Mouse (Mus musculus): Measurements from ENCODE around the gene Taf7l. TPM values are rescaled to one million over a fixed set of nuclear protein-coding genes. Genes with fewer than 3 reads are reported as not detected.
A peak's percentile ranks its signal among the peaks of the same experiment; 100 is the strongest.

Taf7l gene
- not detected for total RNA-seq (2021)
- long read RNA-seq, partial matches to known transcripts, result 0 of 2 reads
- long read RNA-seq, other reads (novel, unspliced or antisense), result 2 of 2 reads

DNA sequence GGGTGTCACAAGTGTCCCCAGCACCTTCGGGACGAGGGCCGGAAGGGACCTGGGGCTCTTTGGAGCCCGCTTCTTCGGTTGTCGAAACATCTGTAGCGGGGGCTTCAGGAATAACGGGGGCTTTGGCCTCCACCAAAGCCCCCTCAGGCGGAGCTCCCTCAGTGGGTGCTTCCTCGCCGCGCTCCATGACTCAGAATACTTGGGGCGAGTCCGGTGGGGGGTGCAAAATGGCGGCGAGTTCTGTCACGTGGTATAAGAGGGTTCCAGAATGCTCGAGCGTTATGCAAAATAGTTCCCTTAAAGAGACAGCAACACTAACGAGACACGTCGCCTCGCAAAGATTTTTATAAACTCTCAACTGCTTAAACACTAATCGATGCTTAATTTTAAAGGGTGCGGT, at the start of gene Taf7l:
TSS of gene Taf7l (minus strand) at position 201 of the 400 bp plus-strand sequence.
- DNase-seq (ENCODE audit: low spot score in 2 of 2), result no peak

DNA sequence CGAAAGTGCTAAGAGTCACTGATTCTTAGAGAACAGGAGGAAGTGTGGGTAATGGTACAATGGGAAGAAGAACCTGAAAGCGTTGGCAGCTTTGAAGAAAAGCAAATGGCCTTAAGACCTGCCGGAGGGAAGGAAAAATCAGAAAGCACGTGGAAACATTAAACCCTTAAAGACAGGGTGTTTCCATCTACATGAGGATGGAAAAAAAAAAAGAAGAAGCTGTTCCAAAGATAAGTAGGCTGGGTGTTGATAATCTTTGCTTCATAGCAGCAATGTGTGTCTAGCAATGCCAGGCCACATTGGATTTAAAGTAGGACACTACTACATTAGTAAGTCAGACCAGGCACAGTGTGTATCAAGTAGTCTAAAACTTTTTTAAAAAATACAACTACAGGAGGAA, 49.0 kb upstream of the Taf7l start:
- DNase-seq (ENCODE audit: low spot score in 2 of 2), result no peak

DNA sequence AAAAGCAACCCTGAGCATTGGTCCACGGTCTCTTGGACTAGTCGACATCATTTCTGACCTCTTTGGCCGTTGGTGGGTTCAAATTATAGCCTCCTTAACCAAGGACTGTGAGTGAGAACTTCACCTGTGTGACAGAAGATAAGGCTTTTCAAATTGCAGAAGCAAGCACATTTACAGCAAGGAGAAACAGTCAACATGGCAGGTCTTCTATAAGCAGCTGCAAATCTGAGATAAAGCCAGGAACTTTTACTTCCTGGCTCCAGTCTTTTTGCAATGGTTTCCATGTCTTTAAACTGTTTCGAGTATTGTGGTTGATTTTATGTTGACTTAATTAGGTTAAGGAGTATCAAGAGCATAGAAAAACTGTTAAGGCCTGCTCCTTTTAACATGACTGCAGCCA, 47.5 kb upstream of the Taf7l start:
- DNase-seq (ENCODE audit: low spot score in 2 of 2), result no peak

DNA sequence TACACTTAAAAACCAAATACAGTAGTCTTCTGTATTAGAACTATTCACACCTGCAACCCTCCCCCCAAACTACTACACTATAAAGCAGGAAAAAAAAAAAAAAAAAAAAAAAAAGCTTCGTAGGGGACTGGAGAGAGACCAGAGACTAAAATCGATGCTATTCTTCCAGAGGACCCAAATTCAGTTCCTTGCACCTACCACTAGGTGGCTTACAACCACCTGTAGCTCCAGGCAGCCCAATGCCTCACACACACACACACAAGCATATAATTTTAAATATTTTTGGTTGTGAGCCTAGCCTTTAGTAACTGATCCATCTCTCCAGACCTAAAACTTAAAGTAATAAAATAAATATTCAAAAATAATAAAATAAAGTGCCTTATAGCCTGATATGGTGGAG, 33.2 kb upstream of the Taf7l start:
- no peak for DNase-seq (ENCODE audit: low spot score in 2 of 2)

DNA sequence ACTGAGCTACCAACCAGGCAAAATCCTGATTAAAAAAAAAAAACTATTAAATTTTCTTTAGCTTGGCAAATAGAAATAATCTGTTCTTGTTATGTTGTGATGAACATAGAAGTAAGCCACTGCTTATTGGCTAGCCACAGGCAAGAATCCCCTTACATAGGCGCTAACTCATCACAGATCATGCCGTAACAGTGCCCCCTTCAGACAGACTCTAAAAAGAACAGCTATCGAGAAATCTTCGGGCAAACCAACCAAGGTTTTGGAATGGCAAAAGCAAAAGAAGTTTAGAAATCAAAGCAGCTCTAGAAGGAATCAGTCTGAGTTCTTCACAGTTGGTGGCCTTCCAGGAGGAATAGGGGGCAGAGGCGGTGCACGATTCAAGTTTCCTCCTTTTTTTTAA, 31.7 kb upstream of the Taf7l start:
- no peak for DNase-seq (ENCODE audit: low spot score in 2 of 2)

DNA sequence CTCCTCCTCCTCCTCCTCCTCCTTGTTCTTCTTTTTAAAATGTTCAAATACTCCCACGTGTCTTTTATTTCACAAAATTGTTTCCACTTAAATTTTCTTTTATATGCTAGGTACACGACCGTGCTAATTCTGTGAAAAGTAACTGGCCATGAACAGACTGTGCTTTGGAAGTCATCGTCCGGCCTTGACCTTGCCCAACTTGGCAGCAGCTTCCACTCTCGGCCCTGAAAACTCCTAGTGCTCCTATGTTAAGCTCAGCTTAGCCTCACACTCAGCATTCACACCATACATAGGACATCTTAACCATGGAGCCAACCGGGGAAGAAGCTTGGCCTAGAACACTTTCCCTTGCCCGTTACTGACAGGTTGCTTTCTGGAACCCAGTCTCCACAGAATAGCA, 24.4 kb upstream of the Taf7l start:
- no peak for DNase-seq (ENCODE audit: low spot score in 2 of 2)

DNA sequence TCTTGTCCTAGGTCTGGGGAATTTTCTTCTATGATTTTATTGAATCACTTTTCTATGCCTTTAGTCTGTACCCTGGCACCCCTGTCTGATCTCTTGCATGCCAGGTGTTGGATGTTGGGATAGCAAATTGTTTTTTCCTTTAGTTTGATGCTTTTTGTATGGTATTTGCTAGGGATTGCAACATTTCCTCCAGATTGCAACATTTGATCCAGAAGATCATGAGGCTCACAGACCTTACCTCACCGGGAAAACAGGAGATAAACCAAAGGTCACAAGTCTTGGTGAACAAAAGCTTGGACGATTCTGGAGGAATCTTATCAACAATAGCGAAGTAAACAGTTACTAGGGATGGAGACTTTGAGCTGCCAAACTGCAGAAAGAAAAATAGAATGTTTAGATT, 5.4 kb upstream of the Taf7l start:
- no peak for DNase-seq (ENCODE audit: low spot score in 2 of 2)

DNA sequence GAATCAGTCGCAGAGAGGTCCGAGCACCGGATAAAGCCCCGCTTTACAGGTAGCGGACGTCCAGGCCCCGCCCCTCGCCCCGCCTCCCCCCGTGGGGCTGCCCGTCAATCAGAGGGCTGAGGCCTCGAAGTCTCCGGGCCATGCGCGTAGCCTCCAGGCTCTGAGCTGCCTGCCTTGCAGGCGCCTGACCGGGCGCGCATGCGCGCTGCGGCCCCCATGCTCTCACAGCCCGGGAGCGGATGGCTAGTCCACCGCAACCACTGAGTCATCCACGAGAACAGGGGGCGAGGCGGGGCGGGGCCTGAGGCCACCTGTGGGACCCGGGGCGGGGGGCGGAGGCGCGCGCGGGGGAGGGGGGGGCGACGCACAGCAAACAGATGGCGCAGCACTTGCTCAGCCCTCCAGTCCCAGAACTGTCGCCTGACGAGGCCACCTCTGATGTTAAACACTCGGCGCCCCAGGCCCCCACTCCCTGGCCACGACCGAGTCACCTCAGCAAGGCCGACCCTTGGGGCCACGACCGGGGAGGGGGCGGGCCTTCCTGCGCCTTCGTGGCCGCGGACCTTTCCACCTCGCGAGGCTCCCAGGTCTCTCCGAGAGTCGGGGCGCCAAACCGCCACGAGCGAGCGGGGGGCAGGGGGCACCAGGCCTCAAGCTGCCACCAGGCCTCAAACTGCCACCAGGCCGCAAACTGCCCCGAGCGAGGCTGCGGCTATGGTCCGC, 1.1 kb downstream of the Taf7l start:
- no peak for DNase-seq (ENCODE audit: low spot score in 2 of 2)

DNA sequence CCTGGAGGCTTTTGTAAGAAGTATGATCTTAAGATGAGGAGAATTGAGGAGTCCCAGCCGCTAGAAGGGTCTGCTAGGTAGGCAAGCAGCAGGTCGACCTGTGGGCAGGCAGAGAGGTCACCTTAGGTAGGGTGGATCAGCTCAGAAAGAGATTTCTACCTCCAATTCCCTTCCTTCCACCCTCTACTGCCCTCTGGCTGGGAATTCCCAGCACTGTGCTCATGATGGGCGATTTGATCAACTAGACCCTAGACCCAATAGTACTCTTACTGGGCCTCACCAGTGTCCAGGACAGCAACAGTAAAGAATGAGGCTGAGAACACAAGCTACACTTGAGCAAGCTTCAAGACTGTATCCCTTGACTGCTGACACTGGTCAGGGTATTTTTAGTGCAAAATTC, 49.0 kb downstream of the Taf7l start:
- no peak for DNase-seq (ENCODE audit: low spot score in 2 of 2)

DNA sequence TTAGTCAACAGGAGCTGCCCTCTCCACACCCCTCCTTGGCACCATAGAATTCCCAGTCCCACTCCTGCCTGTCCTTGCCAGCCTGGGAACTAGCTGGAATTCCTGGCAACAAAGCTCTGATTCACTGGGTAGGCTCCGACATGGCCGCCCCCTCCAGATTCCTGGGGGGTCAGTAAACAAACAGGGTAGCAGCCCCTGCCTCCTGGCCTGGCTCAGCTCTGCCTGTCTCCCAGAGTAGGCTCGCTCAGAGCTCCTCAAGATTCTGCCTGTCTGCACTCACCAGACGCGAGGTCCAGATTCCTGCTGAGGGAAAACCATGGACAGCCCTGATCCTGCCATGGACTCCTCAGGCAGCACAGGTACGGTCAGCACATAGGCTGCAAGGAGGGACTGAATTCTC, 49.5 kb downstream of the Taf7l start:
- peak; percentile 8 to 33 for DNase-seq (ENCODE audit: low spot score in 2 of 2)

DNA sequence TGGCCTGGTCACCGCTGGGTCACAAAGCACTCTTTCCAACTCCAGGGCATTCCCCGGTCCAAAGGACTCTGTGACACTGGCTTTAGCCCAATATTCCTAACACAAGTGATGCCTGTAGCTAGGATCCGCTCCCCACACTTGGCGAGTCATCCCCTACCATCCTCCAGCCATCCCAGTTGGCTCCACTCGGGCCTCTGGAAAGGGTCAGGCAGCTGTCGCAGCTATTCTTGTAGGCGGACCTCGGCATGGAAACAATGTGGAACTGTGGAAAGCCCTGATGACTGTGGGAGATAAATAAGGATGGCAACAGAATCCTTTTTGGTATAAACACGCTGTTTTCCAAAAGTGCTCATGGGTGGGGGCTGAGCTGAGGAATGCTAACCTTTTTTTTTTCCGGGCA, 50.5 kb downstream of the Taf7l start:
- DNase-seq (ENCODE audit: low spot score in 2 of 2), result peak; percentile 11 to 26

DNA sequence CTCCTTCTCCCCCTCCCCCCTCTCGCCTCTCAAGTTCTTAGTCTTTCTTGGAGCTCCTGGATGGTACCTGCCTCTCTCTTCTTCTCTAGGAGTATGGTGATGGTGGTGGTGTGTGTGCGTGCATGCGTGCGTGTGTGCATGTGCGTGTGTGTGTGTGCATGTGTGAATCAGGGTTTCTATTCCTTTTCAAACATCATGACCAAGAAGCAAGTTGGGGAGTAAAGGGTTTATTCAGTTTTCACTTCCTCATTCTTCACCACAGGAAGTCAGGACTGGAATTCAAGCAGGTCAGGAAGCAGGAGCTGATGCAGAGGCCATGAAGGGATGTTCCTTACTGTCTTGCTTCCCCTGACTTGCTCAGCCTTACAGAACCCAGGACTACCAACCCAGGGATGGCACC, 52.0 kb downstream of the Taf7l start:
- DNase-seq (ENCODE audit: low spot score in 2 of 2), result no peak

DNA sequence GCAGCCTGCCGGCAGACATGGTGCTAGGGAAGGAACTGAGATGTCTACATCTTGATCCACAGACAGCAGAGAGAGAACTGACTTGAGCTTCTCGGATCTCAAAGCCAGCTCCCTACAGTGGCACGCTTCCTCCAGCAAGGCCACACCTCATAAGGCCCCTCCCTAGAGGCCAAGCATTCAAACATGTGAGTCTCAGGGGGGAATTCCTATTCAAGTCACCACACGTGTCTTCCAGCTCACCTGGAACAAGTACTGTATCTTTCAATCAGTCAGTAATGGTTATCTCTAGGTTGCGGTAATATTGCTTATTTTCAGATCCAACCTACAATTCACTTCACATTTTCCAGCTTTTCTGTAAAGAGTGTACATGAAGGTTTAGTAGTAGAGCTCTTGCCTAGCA, 56.2 kb downstream of the Taf7l start:
- DNase-seq (ENCODE audit: low spot score in 2 of 2), result no peak

DNA sequence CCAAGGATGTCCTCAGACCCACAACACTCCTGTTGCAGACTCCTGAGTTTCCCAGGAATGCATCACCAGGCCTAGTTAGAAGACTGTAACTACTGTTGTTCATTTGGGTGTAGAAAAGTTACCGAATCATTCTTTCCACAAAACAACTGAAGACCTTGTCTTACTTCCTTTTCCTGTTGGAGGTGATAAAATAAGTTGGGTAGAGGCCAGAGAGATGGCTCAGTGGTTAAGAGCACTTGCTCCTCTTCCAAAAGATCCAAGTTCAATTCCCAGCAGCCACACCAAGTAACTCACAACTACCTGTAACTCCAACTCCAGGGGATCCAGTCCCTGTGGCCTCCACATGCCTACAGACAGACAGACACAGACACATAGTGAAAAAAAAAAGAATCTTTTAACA, 64.2 kb downstream of the Taf7l start:
- no peak for DNase-seq (ENCODE audit: low spot score in 2 of 2)

Other genes starting within 250 kb of the Taf7l start
- gene Trmt2b, start 199.5 kb downstream of the Taf7l start, total RNA-seq (2021), result 1 to 10 TPM; 5.2 to 5.5 TPM
- 10 to 100 TPM; 74.9 to 86.7 TPM for gene Tmem35a, start 181.3 kb downstream of the Taf7l start, total RNA-seq (2021)
- gene Cenpi, start 168.4 kb downstream of the Taf7l start, total RNA-seq (2021), result 1 to 10 TPM; 1.4 to 1.9 TPM
- gene Drp2, start 71.9 kb downstream of the Taf7l start, total RNA-seq (2021), result 10 to 100 TPM; 40.3 to 40.6 TPM
- 10 to 100 TPM; 24.4 to 27.8 TPM for gene Timm8a1, start 65.4 kb upstream of the Taf7l start, total RNA-seq (2021)
- gene Btk, start 107.1 kb upstream of the Taf7l start, total RNA-seq (2021), result 1 to 10 TPM; 1.3 to 1.5 TPM
- 100 to 1,000 TPM; 211 to 227 TPM for gene Rpl36a, start 109.2 kb upstream of the Taf7l start, total RNA-seq (2021)
- gene Gla, start 124.6 kb upstream of the Taf7l start, total RNA-seq (2021), result 1 to 10 TPM; 6.9 to 7.8 TPM
- 100 to 1,000 TPM; 128 to 133 TPM for gene Hnrnph2, start 124.7 kb upstream of the Taf7l start, total RNA-seq (2021)
- 10 to 100 TPM; 51.9 to 57.1 TPM for gene Armcx4, start 210.0 kb upstream of the Taf7l start, total RNA-seq (2021)
- 10 to 100 TPM; 54.1 to 59.5 TPM for gene Armcx1, start 241.5 kb upstream of the Taf7l start, total RNA-seq (2021)